Mouse (Mus musculus): ENCODE measurements around the gene Pnrc1. TPM values are rescaled to one million over a fixed set of nuclear protein-coding genes. Genes with fewer than 3 reads are reported as not detected.

The Pnrc1 gene
- polyA plus RNA-seq, 2 experiments = 61.4 to 121 TPM

DNA sequence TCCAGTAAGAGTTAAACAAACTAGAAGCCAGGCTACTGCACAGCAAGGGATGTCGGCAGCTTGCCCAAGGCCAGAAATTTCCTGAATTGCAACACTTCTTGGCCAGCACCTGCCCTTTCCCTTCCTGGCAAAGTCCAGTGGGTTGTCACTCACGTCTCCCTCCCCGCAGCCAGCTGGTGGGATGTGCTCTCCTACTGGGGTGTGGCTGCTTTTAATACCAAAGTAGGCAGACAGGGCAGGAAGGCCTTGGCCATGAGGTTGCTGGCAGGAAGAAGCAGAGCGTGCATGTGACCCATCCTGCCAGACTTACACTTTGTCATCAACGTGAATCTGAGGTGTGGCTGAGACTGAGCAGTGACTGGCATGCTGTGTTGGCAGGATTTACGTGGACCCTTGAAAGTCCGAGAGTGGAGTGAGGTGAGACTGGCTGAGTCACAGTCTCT lies 28.6 kb downstream of the Pnrc1 start:
- WGBS = 41% methylated on average over 7 of the region's 7 CpGs
- no peaks in the 10 kb centered on the region for H3K27me3 ChIP-seq (ENCODE audit: control insufficient read depth, insufficient read depth, low read length)
- H3K4me3 ChIP-seq (replicated peaks; ENCODE audit: low read length) = no peak overlapping the region
- H3K27ac ChIP-seq (replicated peaks; ENCODE audit: low read depth, low read length) = no peak overlapping the region
- H3K4me1 ChIP-seq (ENCODE audit: control insufficient read depth, insufficient read depth, low read length) = no peaks in the 10 kb centered on the region
- no peaks in the 10 kb centered on the region for H3K9me3 ChIP-seq (ENCODE audit: control insufficient read depth, low read length)
- ATAC-seq (ENCODE audit: low FRiP score, low read depth) (peak; percentile 62), DNase-seq (ENCODE audit: low spot score) (peak; percentile 41)
- H3K4me2 ChIP-seq (replicated peaks; ENCODE audit: low read depth, low read length, severe bottlenecking) = no peak overlapping the region
- H3K9ac ChIP-seq (ENCODE audit: low read depth, low read length, severe bottlenecking) = no peak overlapping the region
- TF ChIP-seq POLR2A (IDR thresholded peaks at IDR 0.05; ENCODE audit: borderline replicate concordance, extremely low read depth, insufficient read depth, insufficient read length) = no peak
- H3K36me3 ChIP-seq (ENCODE audit: control insufficient read depth, insufficient read depth, low read length) = no peaks in the 10 kb centered on the region

DNA sequence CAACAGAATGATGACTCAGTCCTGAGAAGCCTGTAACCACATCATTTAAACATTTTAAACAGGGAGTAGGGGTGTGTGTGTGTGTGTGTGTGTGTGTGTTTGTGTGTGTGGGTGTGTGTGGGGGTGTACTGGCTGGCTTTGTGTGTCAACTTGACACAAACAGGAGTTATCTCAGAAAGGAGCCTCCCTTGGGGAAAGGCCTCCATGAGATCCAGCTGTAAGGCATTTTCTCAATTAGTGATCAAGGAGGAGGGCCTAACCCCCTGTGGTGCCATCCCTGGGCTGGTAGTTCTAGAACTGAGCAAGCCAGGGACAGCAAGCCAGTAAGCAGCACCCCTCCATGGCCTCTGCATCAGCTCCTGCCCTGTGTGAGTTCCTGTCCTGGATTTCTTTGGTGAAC lies 29.7 kb downstream of the Pnrc1 start:
- Histone ChIP-seq H3K27ac (replicated peaks; ENCODE audit: low read depth, low read length) (no peak overlapping the region), H3K27me3 (ENCODE audit: control insufficient read depth, insufficient read depth, low read length) (no peaks in the 10 kb centered on the region), H3K4me1 (ENCODE audit: control insufficient read depth, insufficient read depth, low read length) (no peaks in the 10 kb centered on the region), H3K4me3 (replicated peaks; ENCODE audit: low read length) (no peak overlapping the region), H3K36me3 (ENCODE audit: control insufficient read depth, insufficient read depth, low read length) (no peaks in the 10 kb centered on the region), H3K4me2 (replicated peaks; ENCODE audit: low read depth, low read length, severe bottlenecking) (no peak overlapping the region), H3K9ac (ENCODE audit: low read depth, low read length, severe bottlenecking) (no peak overlapping the region), H3K9me3 (ENCODE audit: control insufficient read depth, low read length) (no peaks in the 10 kb centered on the region)
- no peak for TF ChIP-seq POLR2A (IDR thresholded peaks at IDR 0.05; ENCODE audit: borderline replicate concordance, extremely low read depth, insufficient read depth, insufficient read length)
- no peak for DNase-seq (ENCODE audit: low spot score)
- ATAC-seq (ENCODE audit: low FRiP score, low read depth) = no peak

DNA sequence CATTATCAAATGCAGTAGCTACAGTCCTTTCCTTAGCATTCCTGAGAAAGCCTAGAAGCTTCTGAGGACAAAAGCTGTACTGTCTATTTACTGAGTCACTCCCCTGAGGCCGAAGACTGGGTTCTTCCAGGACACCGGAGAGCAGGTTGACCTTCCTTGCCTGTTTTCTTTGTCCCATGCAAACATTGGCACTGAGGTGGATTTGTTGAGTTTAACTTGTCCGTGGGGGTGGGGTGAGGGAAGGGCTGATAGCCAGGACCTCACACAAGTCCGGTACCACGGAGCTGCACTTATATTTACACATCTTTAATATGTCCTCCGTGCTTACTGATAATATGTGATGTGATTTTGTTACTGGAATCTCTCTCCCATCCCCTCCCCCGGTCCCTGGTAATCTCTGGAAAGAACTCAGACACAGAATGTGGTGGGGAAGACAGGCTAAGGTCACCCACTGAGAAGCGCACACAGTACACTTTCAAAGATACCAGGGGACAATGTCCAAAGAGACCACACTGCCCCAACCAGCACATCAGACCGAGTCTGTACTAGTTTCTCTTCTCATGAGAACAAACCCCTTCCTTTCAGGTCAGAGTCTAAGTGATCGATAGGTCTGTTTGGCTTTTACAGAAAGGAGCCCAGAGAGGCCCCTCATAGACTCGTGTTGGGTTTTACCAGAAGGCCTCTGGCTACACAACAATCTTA lies 32.5 kb downstream of the Pnrc1 start:
- no peak for TF ChIP-seq POLR2A (IDR thresholded peaks at IDR 0.05; ENCODE audit: borderline replicate concordance, extremely low read depth, insufficient read depth, insufficient read length)
- Histone ChIP-seq H3K27me3 (ENCODE audit: control insufficient read depth, insufficient read depth, low read length) (no peaks in the 10 kb centered on the region), H3K27ac (replicated peaks; ENCODE audit: low read depth, low read length) (no peak overlapping the region), H3K4me3 (replicated peaks; ENCODE audit: low read length) (no peak overlapping the region), H3K4me1 (ENCODE audit: control insufficient read depth, insufficient read depth, low read length) (no peaks in the 10 kb centered on the region), H3K36me3 (ENCODE audit: control insufficient read depth, insufficient read depth, low read length) (no peaks in the 10 kb centered on the region), H3K4me2 (replicated peaks; ENCODE audit: low read depth, low read length, severe bottlenecking) (no peak overlapping the region), H3K9me3 (ENCODE audit: control insufficient read depth, low read length) (no peaks in the 10 kb centered on the region), H3K9ac (ENCODE audit: low read depth, low read length, severe bottlenecking) (no peak overlapping the region)
- no peak for ATAC-seq (ENCODE audit: low FRiP score, low read depth)
- 84% methylated on average over 11 of the region's 11 CpGs for WGBS
- DNase-seq (ENCODE audit: low spot score) = no peak

DNA sequence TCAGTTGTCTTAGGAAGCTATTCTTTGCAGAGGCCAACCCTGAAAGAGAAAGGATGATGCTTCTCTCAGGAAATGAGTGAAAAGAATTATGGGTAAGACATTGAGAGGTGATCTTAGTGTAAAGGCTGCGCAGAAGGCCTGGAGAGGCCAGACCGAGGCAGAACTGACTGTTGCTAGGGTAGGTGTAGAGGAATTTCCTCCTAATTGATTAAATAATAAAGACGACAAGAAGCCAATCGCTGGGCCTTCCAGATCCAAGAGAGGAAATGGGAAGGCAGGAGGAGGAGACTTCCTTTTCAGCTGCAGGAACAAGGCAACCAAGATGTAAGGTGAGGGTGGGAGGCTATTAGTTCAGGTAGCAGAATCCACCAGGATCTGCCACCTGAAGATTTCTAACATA lies 35.3 kb downstream of the Pnrc1 start:
- no peak overlapping the region for H3K4me3 ChIP-seq (replicated peaks; ENCODE audit: low read length)
- no peak overlapping the region for H3K27ac ChIP-seq (replicated peaks; ENCODE audit: low read depth, low read length)
- no peak overlapping the region for H3K4me2 ChIP-seq (replicated peaks; ENCODE audit: low read depth, low read length, severe bottlenecking)
- no peaks in the 10 kb centered on the region for H3K4me1 ChIP-seq (ENCODE audit: control insufficient read depth, insufficient read depth, low read length)
- ATAC-seq (ENCODE audit: low FRiP score, low read depth) = no peak
- no peaks in the 10 kb centered on the region for H3K27me3 ChIP-seq (ENCODE audit: control insufficient read depth, insufficient read depth, low read length)
- H3K9me3 ChIP-seq (ENCODE audit: control insufficient read depth, low read length) = no peaks in the 10 kb centered on the region
- no peaks in the 10 kb centered on the region for H3K36me3 ChIP-seq (ENCODE audit: control insufficient read depth, insufficient read depth, low read length)
- no peak for TF ChIP-seq POLR2A (IDR thresholded peaks at IDR 0.05; ENCODE audit: borderline replicate concordance, extremely low read depth, insufficient read depth, insufficient read length)
- no peak overlapping the region for H3K9ac ChIP-seq (ENCODE audit: low read depth, low read length, severe bottlenecking)
- WGBS = 81% methylated on average over 4 of the region's 4 CpGs
- no peak for DNase-seq (ENCODE audit: low spot score)

DNA sequence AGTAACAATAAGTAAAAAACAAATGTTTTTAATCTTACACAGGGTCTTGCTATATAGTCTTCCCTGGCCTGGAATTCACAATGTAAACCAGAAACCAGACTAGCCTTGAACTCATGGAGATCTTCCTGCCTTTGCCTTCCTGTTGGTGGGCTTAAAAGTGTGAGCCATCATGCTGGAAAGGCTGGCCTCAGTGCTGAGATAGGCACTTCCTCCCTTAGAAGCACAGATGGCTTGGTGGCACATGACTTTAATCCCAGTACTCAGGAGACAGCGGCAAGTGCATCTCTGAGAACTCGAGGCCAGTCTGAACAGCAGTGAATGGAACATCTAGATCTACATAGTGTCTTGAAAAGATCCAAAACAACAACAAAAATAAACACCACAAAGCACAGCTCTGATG lies 39.1 kb downstream of the Pnrc1 start:
- Histone ChIP-seq H3K27me3 (ENCODE audit: control insufficient read depth, insufficient read depth, low read length) (no peaks in the 10 kb centered on the region), H3K36me3 (ENCODE audit: control insufficient read depth, insufficient read depth, low read length) (peaks cover 5% of the 10 kb centered on the region), H3K4me3 (replicated peaks; ENCODE audit: low read length) (no peak overlapping the region), H3K4me2 (replicated peaks; ENCODE audit: low read depth, low read length, severe bottlenecking) (no peak overlapping the region), H3K9ac (ENCODE audit: low read depth, low read length, severe bottlenecking) (no peak overlapping the region), H3K4me1 (ENCODE audit: control insufficient read depth, insufficient read depth, low read length) (peaks cover 11% of the 10 kb centered on the region; the same call in 1 of the 2 replicates), H3K27ac (replicated peaks; ENCODE audit: low read depth, low read length) (no peak overlapping the region), H3K9me3 (ENCODE audit: control insufficient read depth, low read length) (no peaks in the 10 kb centered on the region)
- no peak for TF ChIP-seq POLR2A (IDR thresholded peaks at IDR 0.05; ENCODE audit: borderline replicate concordance, extremely low read depth, insufficient read depth, insufficient read length)
- 83% methylated on average over 2 of the region's 2 CpGs for WGBS
- ATAC-seq (ENCODE audit: low FRiP score, low read depth) (no peak), DNase-seq (ENCODE audit: low spot score) (no peak)
